Mouse (Mus musculus): ENCODE results near the gene Efna4.

DNA sequence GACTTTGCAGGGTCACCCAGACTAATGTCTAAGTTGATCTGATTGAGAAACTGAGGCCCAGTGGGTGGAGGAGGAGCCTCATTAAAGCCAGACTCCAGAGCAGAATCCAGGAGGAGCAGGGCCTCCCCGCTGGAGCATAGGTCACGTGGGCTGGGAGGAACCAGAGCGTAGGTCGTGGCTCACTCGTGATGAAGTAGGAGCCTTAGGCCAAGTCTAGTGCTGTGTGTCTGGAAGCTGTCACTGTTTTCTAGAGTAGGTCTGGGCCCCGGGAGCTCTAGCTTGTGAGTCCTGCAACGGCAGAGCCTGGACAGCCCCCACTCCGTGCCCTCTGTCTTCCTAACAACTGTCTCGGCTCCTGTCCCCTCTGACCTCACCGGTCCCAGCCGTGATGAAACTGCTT, 29.5 kb upstream of the Efna4 start:
- TF ChIP-seq CTCF (IDR thresholded peaks at IDR 0.05; ENCODE audit: extremely low read depth, insufficient read depth, low read length) (no peak), POLR2A (IDR thresholded peaks at IDR 0.05; ENCODE audit: extremely low read depth, insufficient read depth, low read length) (no peak)

Data from cortical plate, adult 2 months (tissue).